Mouse (Mus musculus) limb, embryonic 12.5 days (tissue): ENCODE data around the gene Psmd11. TPM values are rescaled to one million over a fixed set of nuclear protein-coding genes. Genes with fewer than 3 reads are reported as not detected.
A peak's percentile ranks its signal among the peaks of the same experiment; 100 is the strongest.
"Not testable (repeated sequence)": the region's sequence is repeated elsewhere in the genome, so short reads cannot be mapped to it uniquely, and the experiment has no call there.

Experiments
- ATAC-seq: fragments of 200-750 bp; cut with Nextera tagmentation; 2 replicates; pipeline ENCODE4 v1.8.0; 2017; ENCODE audit warnings: low read depth, moderate TSS enrichment; ENCODE audit not compliant: insufficient number of reproducible peaks, insufficient read depth, low FRiP score, low TSS enrichment
- H3K27ac ChIP-seq: fragments of 300-500 bp; sonication (generic); 2 replicates; pipeline ENCODE4 v1.5.1; 2016; ENCODE audit warnings: mild to moderate bottlenecking, moderate library complexity
- H3K27me3 ChIP-seq: fragments of 300-500 bp; sonication (generic); 2 replicates; pipeline ENCODE4 v1.6.1; 2016; ENCODE audit warnings: mild to moderate bottlenecking, moderate library complexity
- H3K36me3 ChIP-seq: fragments of 300-500 bp; sonication (generic); 2 replicates; pipeline ENCODE4 v1.6.1; 2016; ENCODE audit warnings: mild to moderate bottlenecking, moderate library complexity
- H3K4me1 ChIP-seq: fragments of 300-500 bp; sonication (generic); replicated peaks from 2 replicates; pipeline ENCODE4 v1.6.1; 2016
- H3K4me2 ChIP-seq: fragments of 300-500 bp; sonication (generic); 2 replicates; pipeline ENCODE4 v1.6.1; 2016; ENCODE audit warnings: mild to moderate bottlenecking, moderate library complexity
- H3K4me3 ChIP-seq: fragments of 300-500 bp; sonication (generic); replicated peaks from 2 replicates; pipeline ENCODE4 v1.5.1; 2016; ENCODE audit warnings: mild to moderate bottlenecking
- H3K9ac ChIP-seq: fragments of 300-500 bp; sonication (generic); replicated peaks from 2 replicates; pipeline ENCODE4 v1.6.1; 2016; ENCODE audit warnings: mild to moderate bottlenecking, moderate library complexity
- H3K9me3 ChIP-seq: fragments of 300-500 bp; sonication (generic); 2 replicates; pipeline ENCODE4 v1.6.1; 2016; ENCODE audit warnings: mild to moderate bottlenecking, moderate library complexity
- WGBS: fragments of 180-500 bp; shearing (Covaris S2); methylation state at CpG from one replicate; pipeline ENCODE4 v1.1.7; 2016; 5-methylcytosine and 5-hydroxymethylcytosine counted together
- polyA plus RNA-seq: library from polyadenylated mRNA; unstranded; fragments of >200 nt; fragmentation: Nextera tagmentation; extraction: Ambion mirVana; gene quantifications from 2 replicates; pipeline ENCODE4 v1.2.1, GENCODE M21; 2016

Gene Psmd11
- polyA plus RNA-seq: 313 and 325 TPM in 2 replicates

DNA sequence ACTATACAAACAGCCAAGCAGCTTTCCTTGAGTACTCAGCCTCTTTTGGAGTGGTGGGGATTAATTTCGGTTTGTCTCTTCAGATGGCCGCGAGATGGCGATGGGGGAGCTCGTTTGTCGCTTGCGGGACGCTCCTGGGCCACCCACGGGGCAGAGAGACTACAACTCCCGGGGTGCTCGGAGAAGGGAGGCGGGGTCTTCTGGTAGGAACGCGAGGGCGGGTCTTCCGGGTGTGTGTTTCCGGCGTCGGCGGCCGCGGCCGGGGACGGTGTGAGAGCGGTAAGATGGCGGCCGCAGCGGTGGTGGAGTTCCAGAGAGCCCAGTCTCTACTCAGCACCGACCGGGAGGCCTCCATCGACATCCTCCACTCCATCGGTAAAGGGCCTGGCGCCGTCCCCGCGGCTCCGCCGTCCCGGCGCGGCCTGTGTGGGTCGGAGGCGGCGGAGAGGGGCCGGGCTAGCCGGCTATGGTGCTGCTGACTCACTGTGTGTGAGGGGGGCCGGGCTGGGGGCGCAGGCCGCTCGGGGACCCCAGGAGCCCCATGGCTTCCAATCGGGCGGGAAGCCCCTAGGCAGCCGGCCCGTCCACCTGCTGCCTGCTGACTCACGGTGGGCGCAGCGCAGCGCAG lies at the start of gene Psmd11:
Psmd11 (plus strand) TSS at position 235 of the 628 bp plus-strand sequence.
- Histone ChIP-seq H3K9ac (peak within 1 kb of the TSS; percentile 95), H3K27ac (peak within 1 kb of the TSS; percentile 89), H3K4me1 (peaks cover 7% of the 10 kb centered on the region), H3K4me2 (peak within 1 kb of the TSS; percentile 81), H3K27me3 (no peaks in the 10 kb centered on the region), H3K9me3 (no peaks in the 10 kb centered on the region), H3K4me3 (peak within 1 kb of the TSS; percentile 99), H3K36me3 (peaks cover 20% of the 10 kb centered on the region)
- under 1% methylated on average over 58 of the region's 58 CpGs for WGBS
- peak; percentile 95 for ATAC-seq

DNA sequence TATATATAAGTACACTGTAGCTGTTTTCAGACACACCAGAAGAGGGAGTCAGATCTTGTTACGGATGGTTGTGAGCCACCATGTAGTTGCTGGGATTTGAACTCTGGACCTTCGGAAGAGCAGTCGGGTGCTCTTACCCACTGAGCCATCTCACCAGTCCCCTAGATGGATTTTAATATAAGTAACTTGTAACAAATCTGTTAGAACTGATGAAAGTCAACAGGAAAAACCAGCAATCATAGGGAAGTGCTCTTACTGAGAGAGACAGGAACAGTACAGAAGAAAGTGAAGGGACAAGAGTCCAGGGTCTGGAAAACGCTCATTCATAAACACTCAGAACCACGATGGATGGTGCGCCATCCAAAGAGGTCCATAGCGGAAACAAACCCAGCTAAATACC lies 49.2 kb upstream of the Psmd11 start:
- 97% methylated on average over 7 of the region's 7 CpGs for WGBS
- H3K27me3 ChIP-seq, ATAC-seq, H3K4me1 ChIP-seq, H3K4me2 ChIP-seq, H3K27ac ChIP-seq, H3K9ac ChIP-seq, H3K4me3 ChIP-seq, H3K9me3 ChIP-seq: not testable (repeated sequence)
- H3K36me3 ChIP-seq: peaks cover 11% of the 10 kb centered on the region

DNA sequence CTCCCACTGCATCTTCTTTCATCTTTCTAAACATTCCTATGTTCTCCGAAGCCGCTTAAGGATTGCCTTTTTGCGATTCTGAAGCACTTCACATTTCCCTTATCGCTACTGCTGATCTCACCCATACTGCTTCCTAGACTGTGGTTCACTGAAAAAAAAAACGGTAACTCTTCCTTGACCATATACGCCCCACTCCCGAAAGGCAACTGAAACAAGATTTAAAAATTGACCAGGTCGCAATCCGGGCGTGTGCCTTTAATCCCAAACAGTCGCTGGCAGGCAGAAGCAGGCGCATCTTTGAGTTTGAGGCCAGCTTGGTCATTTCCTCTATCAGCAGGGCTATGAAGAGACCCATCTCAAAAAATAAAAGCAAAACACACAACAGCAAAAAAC lies 45.8 kb upstream of the Psmd11 start:
- peak overlapping the region; percentile 86 for H3K4me3 ChIP-seq
- peak overlapping the region; percentile 97 for H3K9ac ChIP-seq
- WGBS: 8% methylated on average over 12 of the region's 12 CpGs
- H3K9me3 ChIP-seq: no peaks in the 10 kb centered on the region
- H3K36me3 ChIP-seq: peaks cover 26% of the 10 kb centered on the region
- H3K27me3 ChIP-seq: no peaks in the 10 kb centered on the region
- peak overlapping the region; percentile 66 for H3K4me2 ChIP-seq
- no peak for ATAC-seq
- H3K27ac ChIP-seq: peak overlapping the region; percentile 87
- H3K4me1 ChIP-seq: peaks cover 24% of the 10 kb centered on the region

DNA sequence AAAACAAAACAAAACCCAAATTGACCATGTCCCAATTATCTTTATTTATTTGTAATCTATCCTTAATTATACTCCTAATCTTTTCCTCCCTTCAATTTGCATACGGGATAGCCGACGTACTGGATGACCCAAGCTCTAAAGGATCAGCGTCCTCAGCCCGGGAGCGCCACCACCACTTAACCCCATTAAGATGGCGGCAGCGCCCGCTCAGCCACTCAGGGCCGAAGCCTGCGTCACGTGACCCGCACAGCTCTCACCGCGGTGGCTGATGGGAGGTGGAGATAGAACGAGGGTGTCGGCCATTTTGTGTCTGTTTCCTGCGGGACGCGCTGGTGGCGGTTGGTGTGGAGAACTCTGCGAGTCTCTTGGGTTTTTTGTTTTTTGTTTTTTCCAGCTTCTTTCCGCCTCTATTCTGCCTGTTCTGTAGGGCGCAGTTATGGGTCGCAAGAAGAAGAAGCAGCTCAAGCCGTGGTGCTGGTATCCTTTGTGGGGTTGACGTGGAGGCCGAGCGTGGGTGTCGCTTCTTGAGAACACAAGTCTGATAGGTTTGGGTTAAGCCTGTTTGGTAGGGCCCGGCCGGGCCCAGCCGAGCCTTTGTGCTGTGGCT lies 45.3 kb upstream of the Psmd11 start, which contains the start of gene Zfp207:
Zfp207 (plus strand) TSS at position 261 of the 607 bp plus-strand sequence.
- Histone ChIP-seq H3K4me1 (peaks cover 24% of the 10 kb centered on the region), H3K4me2 (peak within 1 kb of the TSS; percentile 84), H3K9ac (peak within 1 kb of the TSS; percentile 97), H3K27ac (peak within 1 kb of the TSS; percentile 87), H3K4me3 (peak within 1 kb of the TSS; percentile 86), H3K27me3 (no peaks in the 10 kb centered on the region), H3K9me3 (no peaks in the 10 kb centered on the region), H3K36me3 (peaks cover 31% of the 10 kb centered on the region)
- WGBS: under 1% methylated on average over 33 of the region's 33 CpGs
- peak; percentile 91 for ATAC-seq

DNA sequence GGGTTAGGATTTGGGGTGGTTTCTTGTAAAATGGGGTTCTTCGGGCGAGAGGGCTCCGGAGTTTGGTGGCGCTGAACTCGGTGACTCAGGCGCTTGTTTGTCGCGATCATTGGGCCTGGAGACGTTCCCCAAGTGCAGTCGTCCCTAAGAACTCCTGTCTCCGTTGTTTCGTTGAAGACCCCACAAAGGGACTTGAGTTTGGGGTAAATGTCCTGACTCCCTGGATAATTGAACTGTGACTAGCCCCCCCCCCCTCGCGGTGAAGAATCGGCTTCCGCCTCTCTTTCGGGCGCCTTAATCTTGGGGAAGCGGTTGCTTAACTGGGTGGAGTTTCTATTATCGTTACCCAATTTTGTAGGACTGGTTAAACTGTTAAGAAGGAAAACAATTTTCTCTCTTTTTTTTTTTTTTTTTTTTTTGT lies 44.8 kb upstream of the Psmd11 start:
- H3K4me2 ChIP-seq: no peak overlapping the region
- ATAC-seq: no peak

DNA sequence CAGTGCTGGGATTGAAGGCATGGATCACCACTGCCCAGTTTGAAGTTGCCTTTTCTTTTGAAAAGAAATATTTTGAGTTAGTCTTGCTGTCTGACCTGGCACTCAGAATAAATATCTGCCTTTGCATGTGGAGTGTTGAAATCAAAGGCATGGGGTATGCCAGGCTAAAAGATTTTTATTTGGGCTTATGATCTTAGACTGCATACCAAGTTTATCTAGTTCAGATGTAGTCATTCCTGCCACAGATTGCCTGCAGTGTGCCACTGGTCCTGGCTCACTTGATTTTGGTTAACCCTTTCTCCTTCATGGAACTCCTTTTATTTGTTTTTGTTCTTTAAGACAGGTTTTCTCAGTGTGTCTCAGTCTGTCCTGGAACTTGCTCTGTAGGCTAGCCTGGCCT lies 44.0 kb upstream of the Psmd11 start:
- Histone ChIP-seq H3K27ac (no peak overlapping the region), H3K4me1 (peaks cover 24% of the 10 kb centered on the region), H3K4me2 (peak overlapping the region; percentile 84), H3K36me3 (peaks cover 43% of the 10 kb centered on the region), H3K27me3 (no peaks in the 10 kb centered on the region), H3K9ac (peak overlapping the region; percentile 75), H3K4me3 (peak overlapping the region; percentile 86), H3K9me3 (no peaks in the 10 kb centered on the region)
- no peak for ATAC-seq

More for the DNA sequence above, 44.8 kb upstream of the Psmd11 start:
- H3K9me3 ChIP-seq: no peaks in the 10 kb centered on the region
- H3K9ac ChIP-seq: peak overlapping the region; percentile 97
- H3K36me3 ChIP-seq: peaks cover 36% of the 10 kb centered on the region
- H3K4me3 ChIP-seq: peak overlapping the region; percentile 86
- no peaks in the 10 kb centered on the region for H3K27me3 ChIP-seq
- peak overlapping the region; percentile 87 for H3K27ac ChIP-seq
- WGBS: 0% methylated on average over 20 of the region's 20 CpGs
- H3K4me1 ChIP-seq: peaks cover 24% of the 10 kb centered on the region

DNA sequence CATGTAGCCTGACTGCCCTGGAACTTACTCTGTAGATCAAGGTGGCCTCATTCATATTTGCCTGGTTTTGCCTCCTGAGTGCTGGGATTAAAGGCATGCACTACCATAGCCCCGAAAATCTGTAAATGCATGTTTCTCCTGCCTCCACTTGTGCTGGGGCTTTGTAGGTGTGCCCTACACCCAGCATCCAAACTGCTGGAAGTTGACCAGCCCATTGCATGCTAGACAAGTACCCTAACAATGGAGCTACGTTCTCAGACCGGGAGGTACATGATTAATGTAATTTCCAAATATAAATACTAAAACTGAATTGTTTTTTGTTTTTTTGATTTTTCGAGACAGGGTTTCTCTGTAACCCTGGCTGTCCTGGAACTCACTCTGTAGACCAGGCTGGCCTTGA lies 43.4 kb upstream of the Psmd11 start:
- no peaks in the 10 kb centered on the region for H3K9me3 ChIP-seq
- H3K4me1 ChIP-seq: peaks cover 24% of the 10 kb centered on the region
- peak overlapping the region; percentile 84 for H3K4me2 ChIP-seq
- H3K27ac ChIP-seq: no peak overlapping the region
- H3K9ac ChIP-seq: peak overlapping the region; percentile 75
- H3K36me3 ChIP-seq: peaks cover 49% of the 10 kb centered on the region
- peak overlapping the region; percentile 86 for H3K4me3 ChIP-seq
- WGBS: 61% methylated on average over 4 of the region's 4 CpGs
- ATAC-seq: no peak
- H3K27me3 ChIP-seq: no peaks in the 10 kb centered on the region

DNA sequence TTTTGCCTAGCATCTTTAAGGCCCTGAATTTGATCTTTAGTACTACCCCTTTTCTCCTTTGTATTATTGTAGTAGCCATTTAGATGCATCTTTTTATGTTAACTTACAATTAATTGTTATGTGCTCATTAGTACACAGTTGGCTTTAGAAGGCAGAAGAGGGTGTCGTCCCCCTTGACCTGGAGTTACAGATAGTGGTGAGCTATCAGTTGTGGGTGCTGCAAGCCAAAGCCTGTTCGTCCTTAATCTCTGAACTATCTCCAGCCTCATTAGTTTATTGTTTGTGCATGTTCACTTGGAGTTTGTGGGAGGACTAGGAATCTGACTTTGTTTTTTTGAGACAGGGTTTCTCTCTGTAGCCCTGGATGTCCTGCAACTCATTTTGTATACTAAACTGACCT lies 41.6 kb upstream of the Psmd11 start:
- Histone ChIP-seq H3K9me3 (no peaks in the 10 kb centered on the region), H3K27me3 (no peaks in the 10 kb centered on the region), H3K36me3 (peaks cover 61% of the 10 kb centered on the region), H3K4me3 (no peak overlapping the region), H3K4me2 (peak overlapping the region; percentile 84), H3K27ac (no peak overlapping the region), H3K4me1 (peaks cover 24% of the 10 kb centered on the region), H3K9ac (no peak overlapping the region)
- WGBS: 91% methylated on average over 2 of the region's 2 CpGs
- no peak for ATAC-seq

DNA sequence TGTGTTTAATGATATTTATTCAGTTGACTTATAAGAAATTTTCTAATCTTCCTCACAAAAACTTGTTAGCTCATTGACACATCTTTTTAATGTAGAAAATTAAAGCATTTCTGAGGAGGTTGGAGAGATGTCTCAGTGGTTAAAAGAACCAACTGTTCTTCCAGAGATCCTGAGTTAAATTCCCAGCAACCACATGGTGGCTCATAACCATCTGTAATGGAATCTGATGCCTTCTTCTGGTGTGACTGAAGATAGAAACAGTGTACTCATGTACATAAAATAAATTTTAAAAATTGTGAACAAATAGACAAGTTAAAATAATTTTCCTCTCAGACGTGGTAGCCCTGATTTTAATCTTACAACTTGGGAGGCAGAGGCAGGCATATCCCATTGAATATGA lies 38.5 kb upstream of the Psmd11 start:
- Histone ChIP-seq H3K4me1 (peaks cover 18% of the 10 kb centered on the region), H3K27ac (no peak overlapping the region), H3K36me3 (peaks cover 79% of the 10 kb centered on the region), H3K9ac (no peak overlapping the region), H3K9me3 (no peaks in the 10 kb centered on the region), H3K27me3 (no peaks in the 10 kb centered on the region), H3K4me2 (no peak overlapping the region), H3K4me3 (no peak overlapping the region)
- WGBS: 89% methylated on average over 1 of the region's 1 CpGs
- ATAC-seq: no peak

DNA sequence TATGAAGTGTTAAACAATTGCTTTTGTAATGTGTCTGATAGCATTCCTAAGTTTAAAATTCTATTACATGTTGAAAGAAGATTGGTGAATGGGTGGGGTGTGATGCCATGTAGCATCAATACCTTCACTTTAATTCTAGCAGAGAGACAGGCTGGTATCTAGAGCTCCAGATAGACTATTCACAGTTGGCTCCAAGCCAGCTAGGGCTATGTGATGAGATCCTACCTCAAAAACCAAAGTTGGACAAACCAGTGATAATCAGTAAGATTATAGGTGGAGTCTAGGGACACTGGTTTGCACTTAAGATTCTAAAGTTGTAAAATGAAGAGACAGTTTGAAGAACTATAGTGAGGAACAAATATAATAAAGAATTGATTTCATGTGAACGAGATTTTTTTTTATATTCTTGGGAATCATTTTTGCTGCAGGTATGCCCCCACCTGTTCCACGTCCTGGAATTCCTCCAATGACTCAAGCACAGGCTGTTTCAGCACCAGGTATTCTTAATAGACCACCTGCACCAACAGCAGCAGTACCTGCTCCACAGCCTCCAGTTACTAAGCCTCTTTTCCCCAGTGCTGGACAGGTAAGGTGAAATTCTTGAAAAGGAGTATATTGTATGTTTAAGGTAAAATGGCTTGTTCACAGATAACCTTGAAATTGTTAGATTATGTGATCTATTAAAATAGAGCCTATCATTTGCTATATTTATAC lies 36.9 kb upstream of the Psmd11 start:
- no peak overlapping the region for H3K4me2 ChIP-seq
- H3K9me3 ChIP-seq: no peaks in the 10 kb centered on the region
- 99% methylated on average over 2 of the region's 2 CpGs for WGBS
- H3K27ac ChIP-seq: no peak overlapping the region
- H3K27me3 ChIP-seq: no peaks in the 10 kb centered on the region
- ATAC-seq: no peak
- H3K9ac ChIP-seq: no peak overlapping the region
- H3K4me1 ChIP-seq: peaks cover 3% of the 10 kb centered on the region; the same call in 1 of the 2 replicates
- peaks cover 83% of the 10 kb centered on the region for H3K36me3 ChIP-seq
- H3K4me3 ChIP-seq: no peak overlapping the region

DNA sequence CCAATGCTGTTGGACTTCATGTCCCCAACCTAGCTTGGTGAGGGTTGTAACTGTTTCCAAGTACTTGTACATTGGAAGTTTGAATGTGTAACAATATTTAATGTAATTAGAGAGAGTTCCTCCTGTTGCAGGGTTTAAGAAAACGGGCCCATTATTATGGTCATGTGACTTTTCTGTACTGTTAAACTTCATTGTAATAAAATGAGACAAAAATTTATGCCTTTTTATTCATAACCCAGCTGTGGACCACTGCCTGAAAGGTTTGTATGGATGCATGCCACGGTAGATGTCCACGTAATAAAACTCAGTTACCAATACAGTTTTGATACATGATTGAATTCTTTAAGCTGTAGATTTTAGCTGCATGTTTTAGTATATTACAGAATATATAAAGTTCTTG lies 32.5 kb upstream of the Psmd11 start:
- no peak overlapping the region for H3K4me3 ChIP-seq
- 91% methylated on average over 3 of the region's 3 CpGs for WGBS
- H3K27ac ChIP-seq: no peak overlapping the region
- H3K27me3 ChIP-seq: no peaks in the 10 kb centered on the region
- H3K36me3 ChIP-seq: peaks cover 82% of the 10 kb centered on the region
- no peak for ATAC-seq
- no peak overlapping the region for H3K4me2 ChIP-seq
- no peaks in the 10 kb centered on the region for H3K4me1 ChIP-seq
- H3K9ac ChIP-seq: no peak overlapping the region
- H3K9me3 ChIP-seq: no peaks in the 10 kb centered on the region
